Mouse (Mus musculus) kidney, postnatal 14 days (tissue): ENCODE results near the gene Tagln3.
A peak's percentile ranks its signal among the peaks of the same experiment; 100 is the strongest.

Experiments used
- DNase-seq: peaks from one replicate; pipeline ENCODE4 v3.0.0; 2022; ENCODE audit warnings: mixed read lengths

Gene Tagln3

GRCm38 (mm10) chr16:45720022-45720630, 4.3 kb downstream of the Tagln3 start:
- DNase-seq: no peak

GRCm38 (mm10) chr16:45718296-45718695, 6.1 kb downstream of the Tagln3 start:
- DNase-seq: no peak

- DNase-seq: no peak
Observed at GRCm38 (mm10) chr16:45714489-45715150, 9.8 kb downstream of the Tagln3 start.

- no peak for DNase-seq
Observed at GRCm38 (mm10) chr16:45713878-45714277, 10.5 kb downstream of the Tagln3 start.

- DNase-seq: no peak
Observed at GRCm38 (mm10) chr16:45713261-45713660, 11.1 kb downstream of the Tagln3 start.

- DNase-seq: peak; percentile 20
Observed at GRCm38 (mm10) chr16:45711263-45711662, 13.1 kb downstream of the Tagln3 start.

GRCm38 (mm10) chr16:45699301-45699700, 25.1 kb downstream of the Tagln3 start:
- no peak for DNase-seq

GRCm38 (mm10) chr16:45697996-45698395, 26.4 kb downstream of the Tagln3 start:
- no peak for DNase-seq

GRCm38 (mm10) chr16:45695445-45696160, 28.8 kb downstream of the Tagln3 start:
- DNase-seq: no peak

- no peak for DNase-seq
Observed at GRCm38 (mm10) chr16:45693558-45693957, 30.9 kb downstream of the Tagln3 start, which contains the start of gene Tmprss7. Gene Tmprss7 (minus strand): TSS chr16:45693658.

- DNase-seq: no peak
Observed at GRCm38 (mm10) chr16:45692851-45693250, 31.6 kb downstream of the Tagln3 start.

GRCm38 (mm10) chr16:45690178-45690577, 34.2 kb downstream of the Tagln3 start:
- no peak for DNase-seq

- DNase-seq: no peak
Observed at GRCm38 (mm10) chr16:45686833-45687232, 37.6 kb downstream of the Tagln3 start.

GRCm38 (mm10) chr16:45685295-45685694, 39.1 kb downstream of the Tagln3 start:
- no peak for DNase-seq

- DNase-seq: peak; percentile 80
Observed at GRCm38 (mm10) chr16:45684815-45685214, 39.6 kb downstream of the Tagln3 start.

GRCm38 (mm10) chr16:45676462-45676861, 47.9 kb downstream of the Tagln3 start:
- peak; percentile 15 for DNase-seq

GRCm38 (mm10) chr16:45670005-45670404, 54.4 kb downstream of the Tagln3 start:
- DNase-seq: peak; percentile 19

- no peak for DNase-seq
Observed at GRCm38 (mm10) chr16:45668178-45668577, 56.2 kb downstream of the Tagln3 start.

GRCm38 (mm10) chr16:45666136-45666535, 58.3 kb downstream of the Tagln3 start:
- DNase-seq: no peak

- DNase-seq: no peak
Observed at GRCm38 (mm10) chr16:45662381-45662780, 62.0 kb downstream of the Tagln3 start.
